Mouse (Mus musculus) gastrocnemius, adult 18-20 months (tissue): ENCODE data around the gene Wfdc8. TPM values are rescaled to one million over a fixed set of nuclear protein-coding genes. Genes with fewer than 3 reads are reported as not detected.
A peak's percentile ranks its signal among the peaks of the same experiment; 100 is the strongest.
"Not testable (repeated sequence)": the region's sequence is repeated elsewhere in the genome, so short reads cannot be mapped to it uniquely, and the experiment has no call there.

Experiments used
- DNase-seq: peaks from one replicate; pipeline ENCODE4 v3.0.0; 2021; ENCODE audit warnings: low spot score
- long read RNA-seq, 2 experiments: library from polyadenylated mRNA; stranded (forward); transcript quantifications; one replicate each; pipeline ENCODE4 v2.0.0; 2021
- total RNA-seq, 2 experiments: library from RNA; stranded (reverse); gene quantifications; 2 replicates each; pipeline ENCODE4 v1.2.3; 2021

Gene Wfdc8
- total RNA-seq, result not detected
- long read RNA-seq, experiment 1, result 0 reads
- long read RNA-seq, experiment 2, result 0 reads

DNA sequence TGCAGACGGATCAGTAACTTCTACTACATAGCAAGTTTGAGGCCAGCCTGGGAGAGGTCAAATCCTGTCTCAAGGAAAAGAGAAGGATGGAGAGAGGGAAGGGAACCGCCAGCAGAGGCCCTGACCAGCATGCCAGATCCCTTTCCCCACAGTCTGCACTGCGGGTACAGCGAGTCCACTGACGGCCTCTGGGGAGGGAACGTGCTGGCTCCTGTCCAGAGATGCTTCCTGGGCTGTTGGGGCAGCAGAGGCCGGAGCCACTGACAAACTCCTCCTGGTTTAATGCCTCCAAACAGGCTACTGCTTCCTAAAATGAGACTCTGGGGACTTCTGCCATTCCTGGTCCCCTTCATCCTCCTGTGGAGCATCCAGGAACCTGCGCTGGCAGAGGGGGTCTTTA is at the start of gene Wfdc8, which contains the start of gene Wfdc6b:
Gene Wfdc8, minus strand, starts transcription at position 156 of the 400 bp plus-strand sequence.
Gene Wfdc6b, plus strand, starts transcription at position 52 of the 400 bp plus-strand sequence.
- DNase-seq, result peak; percentile 51

- DNase-seq, result no peak
Observed at GRCm38 (mm10) chr2:164656483-164656882, 43.1 kb upstream of the Wfdc8 start, which contains the start of gene Wfdc9. Gene Wfdc9, minus strand, starts transcription at chr2:164656583.

DNA sequence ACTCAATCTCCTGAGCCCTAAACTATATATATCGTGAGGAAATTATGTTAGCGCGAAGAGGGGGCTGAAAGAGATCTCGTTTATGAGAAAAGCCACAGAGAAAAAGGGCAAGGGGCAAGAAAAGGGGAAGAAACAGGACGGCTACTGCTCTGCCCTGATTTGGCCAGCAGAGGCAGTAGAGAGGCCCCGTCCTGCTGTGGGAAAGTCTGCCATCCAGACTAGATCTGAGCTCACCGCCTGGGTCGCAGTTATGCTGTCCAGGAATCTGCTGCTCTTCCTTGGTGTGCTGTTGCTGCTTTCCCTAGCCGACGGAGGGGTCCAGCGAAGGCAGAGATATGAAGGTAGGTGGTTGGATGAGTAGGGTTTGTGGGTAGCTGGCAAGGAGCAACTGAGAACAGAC is 42.4 kb upstream of the Wfdc8 start, which contains the start of gene Wfdc10:
Gene Wfdc10, plus strand, starts transcription at position 189 of the 400 bp plus-strand sequence.
- DNase-seq, result peak; percentile 17

DNA sequence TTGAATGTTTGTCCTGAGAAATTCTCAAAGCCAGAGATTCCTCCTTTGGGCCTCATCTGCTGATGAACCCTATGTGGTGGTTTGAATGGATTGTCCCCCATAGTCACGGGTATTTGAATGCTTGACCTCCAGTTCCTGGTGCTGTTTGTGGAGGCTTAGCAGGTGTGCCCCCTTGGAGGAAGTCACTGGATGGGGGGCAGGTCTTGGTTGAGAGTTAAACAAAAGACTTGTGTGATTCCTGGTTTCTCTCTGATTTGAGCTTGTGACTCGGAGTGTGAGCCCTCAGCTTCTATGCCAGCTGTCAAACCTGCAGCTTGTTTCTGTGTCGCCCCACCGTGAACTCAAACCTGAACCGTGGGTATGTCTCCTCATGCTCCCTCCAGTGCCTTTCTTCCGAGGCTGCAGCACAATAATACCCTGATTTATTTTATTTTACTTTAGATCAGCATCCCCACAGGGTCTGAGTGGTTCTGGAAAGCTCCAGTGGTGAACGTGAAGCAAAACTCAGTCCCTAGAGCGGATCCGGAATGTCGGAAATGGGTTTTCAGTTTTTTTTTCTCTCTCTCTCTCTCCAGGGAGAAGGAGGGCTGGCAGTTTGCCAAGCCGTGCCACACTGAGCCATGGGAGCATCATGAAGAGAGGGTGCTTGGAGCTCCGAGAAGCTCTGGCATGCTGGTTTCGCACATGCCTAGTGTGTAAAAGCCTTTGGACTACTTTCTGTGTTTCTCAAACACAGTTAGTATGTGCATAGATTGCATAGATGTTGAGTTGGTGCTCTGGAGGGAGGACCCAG is 28.7 kb upstream of the Wfdc8 start:
- no peak for DNase-seq

GRCm38 (mm10) chr2:164641129-164641528 is 27.7 kb upstream of the Wfdc8 start:
- DNase-seq, result no peak

DNA sequence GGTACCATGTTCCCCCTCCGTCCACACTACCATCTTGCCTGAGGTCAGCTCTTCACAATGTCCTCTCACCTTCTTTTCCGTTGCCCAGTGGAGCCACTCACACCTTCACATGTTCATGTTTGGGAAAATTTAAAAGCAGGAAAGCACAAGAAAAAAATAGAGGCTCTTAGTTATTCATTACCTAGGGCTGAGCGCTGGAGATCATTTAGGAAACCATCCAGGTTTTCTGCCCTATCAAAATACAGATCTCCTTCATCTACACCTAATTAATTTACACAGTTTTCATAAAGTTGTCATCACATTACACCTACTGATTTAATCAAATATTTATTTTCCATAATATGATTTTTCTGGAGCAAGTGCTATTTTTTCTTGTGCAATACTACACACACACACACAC is 25.3 kb upstream of the Wfdc8 start, which contains the start of gene Wfdc16:
Gene Wfdc16, minus strand, starts transcription at position 101 of the 400 bp plus-strand sequence.
- no peak for DNase-seq

- DNase-seq, result no peak
Observed at GRCm38 (mm10) chr2:164635266-164635665, 21.8 kb upstream of the Wfdc8 start.

GRCm38 (mm10) chr2:164621775-164622174 is 8.3 kb upstream of the Wfdc8 start:
- no peak for DNase-seq

- DNase-seq, result no peak
Observed at GRCm38 (mm10) chr2:164619050-164619449, 5.6 kb upstream of the Wfdc8 start.

GRCm38 (mm10) chr2:164615386-164615785 is 2.0 kb upstream of the Wfdc8 start:
- DNase-seq, result no peak

DNA sequence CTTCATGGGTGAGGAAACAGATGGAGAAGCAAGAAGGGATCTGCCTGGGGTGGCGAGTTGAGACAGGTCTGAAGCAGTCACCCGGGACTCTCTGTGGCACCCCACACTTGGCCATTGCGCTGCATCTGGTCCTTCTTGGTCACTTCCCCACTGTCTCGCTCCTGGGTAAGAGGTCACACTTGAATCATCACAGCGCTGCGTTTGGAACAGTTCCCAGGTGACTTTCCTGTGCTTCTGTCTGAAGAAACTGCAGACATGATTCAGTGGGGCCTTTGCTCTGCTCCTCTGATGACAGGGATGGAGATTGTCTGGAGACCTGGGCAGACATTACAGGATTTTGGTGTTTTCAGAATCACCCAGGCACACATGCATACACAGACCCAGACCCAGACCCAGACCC is 4.6 kb downstream of the Wfdc8 start:
- no peak for DNase-seq

- DNase-seq, result no peak
Observed at GRCm38 (mm10) chr2:164604411-164604810, 9.0 kb downstream of the Wfdc8 start.

DNA sequence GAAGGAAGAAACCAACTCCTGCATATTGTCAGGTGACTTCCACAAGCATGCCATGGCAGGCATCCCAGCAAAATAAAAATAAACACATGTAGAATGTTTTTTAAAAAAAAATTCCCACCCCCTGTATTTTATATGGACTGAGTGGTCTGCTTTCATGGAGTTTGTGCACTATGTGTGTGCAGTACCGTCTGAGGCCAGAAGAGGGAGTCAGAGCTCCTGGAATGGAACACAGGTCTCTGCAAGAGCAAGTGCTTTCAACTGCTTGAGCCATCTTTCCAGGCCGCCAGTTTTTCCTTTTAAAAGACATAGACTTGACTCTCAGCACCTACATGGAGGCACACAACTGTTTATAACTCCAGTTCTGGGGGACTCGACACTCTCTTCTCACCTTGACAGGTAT is 9.9 kb downstream of the Wfdc8 start:
- no peak for DNase-seq

- DNase-seq, result no peak
Observed at GRCm38 (mm10) chr2:164600179-164600578, 13.2 kb downstream of the Wfdc8 start.

DNA sequence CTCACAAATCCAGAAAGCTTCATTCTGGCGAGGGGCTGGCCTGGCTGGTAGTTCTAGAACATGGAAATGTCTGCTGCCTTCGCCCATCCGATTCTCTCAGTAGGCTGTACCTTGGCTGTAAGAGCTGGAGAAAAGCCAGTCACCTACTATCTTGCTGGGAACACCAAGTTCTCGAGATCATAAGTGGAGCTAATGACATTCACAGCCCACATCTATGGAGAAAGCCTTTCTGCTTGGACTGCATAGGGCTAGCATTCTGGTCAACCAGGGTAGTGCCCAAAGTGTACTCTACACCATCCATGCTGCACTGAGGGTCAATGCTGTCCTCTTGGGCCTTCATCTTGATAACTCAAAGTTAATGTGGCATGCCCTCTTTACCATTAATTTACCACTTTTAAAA is 19.9 kb downstream of the Wfdc8 start, which contains the start of gene Eppin:
Gene Eppin, minus strand, starts transcription at position 101 of the 400 bp plus-strand sequence.
- DNase-seq, result no peak

DNA sequence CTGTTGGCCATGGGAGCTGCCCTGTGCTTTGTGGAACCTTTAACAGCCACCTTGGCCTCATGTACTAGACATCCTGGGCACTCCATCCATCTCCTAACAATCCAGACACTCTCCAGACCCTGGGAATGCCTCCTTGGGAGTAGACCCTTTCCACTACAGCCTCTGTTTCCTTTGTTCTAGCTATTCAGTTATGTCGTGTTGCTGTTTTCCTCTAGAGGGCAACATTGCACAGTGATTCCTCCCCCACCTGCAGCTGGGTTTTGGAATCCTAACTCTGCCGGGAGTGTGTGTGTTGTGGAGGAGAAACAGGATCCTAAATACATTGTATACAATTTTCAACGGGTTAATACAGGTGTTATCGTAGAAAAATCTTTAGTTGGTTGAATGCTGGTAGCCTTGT is 21.4 kb downstream of the Wfdc8 start:
- no peak for DNase-seq

DNA sequence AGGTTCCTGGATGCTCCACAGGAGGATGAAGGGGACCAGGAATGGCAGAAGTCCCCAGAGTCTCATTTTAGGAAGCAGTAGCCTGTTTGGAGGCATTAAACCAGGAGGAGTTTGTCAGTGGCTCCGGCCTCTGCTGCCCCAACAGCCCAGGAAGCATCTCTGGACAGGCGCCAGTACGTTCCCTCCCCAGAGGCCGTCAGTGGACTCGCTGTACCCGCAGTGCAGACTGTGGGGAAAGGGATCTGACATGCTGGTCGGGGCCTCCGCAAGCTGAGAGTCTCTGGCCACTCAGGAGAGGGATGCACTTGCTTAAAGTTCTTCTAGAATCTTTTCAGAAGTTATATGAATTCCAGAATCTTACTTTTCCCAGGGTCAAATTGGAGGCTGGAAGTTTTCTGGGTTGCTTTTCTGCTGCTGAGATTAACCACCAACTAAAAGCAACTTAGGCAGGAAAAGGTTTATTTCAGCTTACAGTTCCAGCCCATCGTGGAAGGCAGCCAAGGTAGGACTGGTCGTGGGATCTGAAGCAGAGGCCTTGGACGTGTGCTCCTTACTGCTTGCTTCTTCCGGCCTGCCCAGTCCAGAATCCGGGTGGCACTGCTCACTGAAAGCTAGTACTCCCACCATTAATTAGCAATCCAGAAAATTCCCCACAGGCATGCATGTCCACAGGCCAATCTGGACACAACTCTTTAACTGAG is 28.3 kb downstream of the Wfdc8 start, which contains the start of gene Wfdc6a:
Gene Wfdc6a, minus strand, starts transcription at position 423 of the 701 bp plus-strand sequence.
- DNase-seq, result peak; percentile 37

DNA sequence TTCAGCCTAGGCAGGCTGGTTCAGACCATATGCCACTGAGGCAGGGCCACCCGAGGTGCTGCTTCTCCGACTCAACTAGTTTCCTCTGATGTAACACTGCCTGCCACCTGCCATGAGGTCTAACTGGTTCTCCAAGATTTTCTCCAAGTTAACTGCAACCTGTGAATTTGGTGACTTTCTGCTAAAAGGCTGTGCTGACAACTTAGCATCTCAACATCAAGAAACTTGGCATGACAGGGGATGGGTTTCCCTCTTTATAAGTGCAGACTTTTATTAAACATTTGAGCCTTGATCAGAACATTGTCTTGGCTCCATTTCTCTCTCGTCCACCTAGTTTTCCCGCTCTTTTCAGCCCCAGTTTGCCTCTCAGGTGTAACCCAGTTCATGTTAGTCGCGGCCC is 40.1 kb downstream of the Wfdc8 start, which contains the start of gene Spint3:
Gene Spint3, minus strand, starts transcription at position 101 of the 400 bp plus-strand sequence.
- not testable (repeated sequence) for DNase-seq

DNA sequence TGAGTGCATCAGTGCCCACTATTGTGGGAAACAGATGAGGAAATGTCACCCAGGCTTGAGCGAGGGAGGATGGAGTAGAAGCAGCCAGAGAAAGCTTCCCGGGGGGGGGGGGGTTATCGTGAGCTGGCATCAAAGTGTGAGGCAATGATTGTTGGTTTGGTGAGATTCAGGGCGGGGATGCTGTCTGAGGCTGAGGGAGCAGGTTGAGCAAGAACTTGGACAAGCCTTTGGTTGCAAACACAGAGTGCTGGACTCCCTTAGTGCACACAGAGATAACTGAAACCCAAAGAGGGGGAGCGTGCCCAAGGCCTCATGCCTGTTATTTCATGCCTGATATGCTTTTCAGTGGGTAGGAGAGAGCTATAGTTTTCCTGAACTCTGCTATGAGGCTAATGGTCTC is 46.0 kb downstream of the Wfdc8 start:
- DNase-seq, result no peak

DNA sequence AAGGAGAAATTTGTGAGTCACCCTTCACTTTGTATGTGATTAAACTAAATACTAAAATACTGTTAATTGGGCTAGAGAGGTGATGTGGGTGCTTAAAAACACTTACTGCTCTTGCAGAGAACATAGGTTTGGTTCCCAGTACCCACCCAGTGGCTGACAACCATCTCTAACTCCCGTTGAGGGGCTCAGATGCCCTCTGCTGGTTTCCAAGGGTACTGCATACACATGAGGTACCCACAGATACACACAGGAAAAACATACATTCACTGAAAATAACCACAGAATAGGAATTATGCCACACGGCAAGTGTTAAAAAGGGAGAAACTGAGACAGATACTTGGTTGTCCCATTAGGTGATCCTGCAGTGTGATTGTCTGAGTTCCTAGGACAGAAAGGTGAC is 46.4 kb downstream of the Wfdc8 start:
- no peak for DNase-seq

GRCm38 (mm10) chr2:164564346-164564745 is 49.1 kb downstream of the Wfdc8 start:
- no peak for DNase-seq
